Mouse (Mus musculus) intestine, embryonic 15.5 days (tissue): ENCODE data around the gene Nrcam. TPM values are rescaled to one million over a fixed set of nuclear protein-coding genes. Genes with fewer than 3 reads are reported as not detected.

Source experiments
- ATAC-seq: fragments of 200-750 bp; cut with Nextera tagmentation; 2 replicates; pipeline ENCODE4 v1.8.0; 2017; ENCODE audit warnings: moderate TSS enrichment, moderate library complexity
- H3K27ac ChIP-seq: fragments of 300-500 bp; sonication (generic); 2 replicates; pipeline ENCODE4 v1.5.1; 2015; ENCODE audit warnings: mild to moderate bottlenecking, inconsistent platforms
- H3K27me3 ChIP-seq: fragments of 300-500 bp; sonication (generic); replicated peaks from 2 replicates; pipeline ENCODE4 v1.6.1; 2015; ENCODE audit warnings: inconsistent platforms
- H3K36me3 ChIP-seq: fragments of 300-500 bp; sonication (generic); 2 replicates; pipeline ENCODE4 v1.6.1; 2015; ENCODE audit warnings: inconsistent platforms
- H3K4me1 ChIP-seq: fragments of 300-500 bp; sonication (generic); replicated peaks from 2 replicates; pipeline ENCODE4 v1.6.1; 2015; ENCODE audit warnings: inconsistent platforms
- H3K4me2 ChIP-seq: fragments of 300-500 bp; sonication (generic); replicated peaks from 2 replicates; pipeline ENCODE4 v1.6.1; 2015; ENCODE audit warnings: mild to moderate bottlenecking, inconsistent platforms
- H3K4me3 ChIP-seq: fragments of 300-500 bp; sonication (generic); replicated peaks from 2 replicates; pipeline ENCODE4 v1.5.1; 2015; ENCODE audit warnings: inconsistent platforms
- H3K9ac ChIP-seq: fragments of 300-500 bp; sonication (generic); 2 replicates; pipeline ENCODE4 v1.6.1; 2015; ENCODE audit warnings: inconsistent platforms
- H3K9me3 ChIP-seq: fragments of 300-500 bp; sonication (generic); 2 replicates; pipeline ENCODE4 v1.6.1; 2016; ENCODE audit warnings: inconsistent platforms
- WGBS: fragments of 180-500 bp; shearing (Covaris S2); methylation state at CpG from one replicate; pipeline ENCODE4 v1.1.7; 2015; 5-methylcytosine and 5-hydroxymethylcytosine counted together
- polyA plus RNA-seq: library from polyadenylated mRNA; unstranded; fragments of >200 nt; fragmentation: Nextera tagmentation; extraction: Ambion mirVana; gene quantifications from 2 replicates; pipeline ENCODE4 v1.2.1, GENCODE M21; 2015

The Nrcam gene
- polyA plus RNA-seq, 1 experiment from 2014 or later: 4.4 TPM

DNA sequence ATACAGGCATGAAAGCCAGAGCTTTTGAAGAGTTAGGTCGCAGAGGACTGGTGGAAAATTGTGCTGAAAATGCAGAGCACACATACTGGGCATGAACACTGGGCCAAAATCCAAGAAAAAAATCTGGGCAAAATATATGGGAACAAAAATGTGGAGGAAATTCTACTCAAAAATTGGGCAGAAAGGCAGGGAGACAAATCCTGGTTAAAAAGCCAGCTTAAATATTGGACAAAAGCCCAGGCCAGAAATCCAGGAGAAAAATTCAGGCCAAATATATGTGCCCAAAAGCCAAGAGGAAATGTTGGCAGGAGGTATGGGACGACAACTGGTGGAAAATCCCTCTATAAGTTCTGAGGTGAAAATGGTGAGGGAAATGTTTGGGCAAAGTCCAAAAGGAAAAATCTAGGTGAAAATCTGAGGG, 288.3 kb downstream of the Nrcam start:
- ATAC-seq: no peak
- no peaks in the 10 kb centered on the region for H3K4me1 ChIP-seq
- no peaks in the 10 kb centered on the region for H3K36me3 ChIP-seq
- no peak overlapping the region for H3K4me3 ChIP-seq
- H3K9me3 ChIP-seq: no peaks in the 10 kb centered on the region
- H3K4me2 ChIP-seq: no peak overlapping the region
- 80% methylated on average over 2 of the region's 2 CpGs for WGBS
- H3K27me3 ChIP-seq: no peaks in the 10 kb centered on the region
- no peak overlapping the region for H3K9ac ChIP-seq
- H3K27ac ChIP-seq: no peak overlapping the region

DNA sequence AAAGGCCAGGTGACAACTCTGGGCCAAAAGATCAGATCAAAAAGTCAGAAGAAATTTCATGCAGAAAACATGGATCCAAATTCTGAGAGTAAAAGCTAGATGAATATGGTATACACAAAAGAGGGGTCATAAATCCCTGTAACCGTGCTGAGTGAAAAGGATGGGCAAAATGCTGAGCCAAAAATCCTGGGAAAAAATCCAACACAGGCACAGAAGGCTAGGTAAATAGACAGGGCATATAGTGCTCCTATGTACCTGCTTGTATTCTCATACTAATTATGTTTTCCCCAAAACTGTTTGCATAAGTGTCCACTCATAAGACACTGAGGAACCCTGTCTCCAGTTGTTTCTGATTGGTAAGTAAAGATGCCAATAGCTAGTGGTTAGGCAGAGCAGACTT, 288.8 kb downstream of the Nrcam start:
- no peak overlapping the region for H3K27ac ChIP-seq
- WGBS: 77% methylated on average over 1 of the region's 1 CpGs
- H3K36me3 ChIP-seq: no peaks in the 10 kb centered on the region
- no peak overlapping the region for H3K9ac ChIP-seq
- no peak overlapping the region for H3K4me2 ChIP-seq
- no peak for ATAC-seq
- no peaks in the 10 kb centered on the region for H3K4me1 ChIP-seq
- no peaks in the 10 kb centered on the region for H3K9me3 ChIP-seq
- no peak overlapping the region for H3K4me3 ChIP-seq
- H3K27me3 ChIP-seq: no peaks in the 10 kb centered on the region

DNA sequence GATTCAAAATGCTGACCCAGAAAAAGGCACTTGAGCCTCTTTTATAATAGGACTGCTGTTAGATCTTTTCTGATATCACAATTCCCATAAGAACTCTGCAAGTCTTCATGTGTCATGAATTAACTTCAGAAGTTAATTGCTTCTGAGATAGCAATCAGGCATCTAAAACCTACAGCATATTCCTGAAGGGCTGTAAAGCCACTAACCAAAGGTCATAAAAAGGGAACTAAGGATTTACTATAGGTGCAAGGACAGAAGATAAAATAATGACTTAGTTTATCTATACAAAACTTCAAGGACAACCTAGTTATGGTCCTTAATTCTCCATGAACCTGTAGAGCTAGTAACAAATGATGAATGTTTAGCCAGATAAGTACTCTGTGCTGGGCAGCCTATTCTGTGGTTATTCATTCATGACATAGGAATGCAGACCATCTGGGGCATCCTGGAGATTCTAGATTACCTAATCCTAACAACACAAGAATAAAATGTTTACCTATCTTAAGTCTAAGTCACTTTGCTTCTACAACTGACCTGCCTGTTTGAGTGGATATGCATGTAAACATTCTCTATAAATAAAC, 310.7 kb downstream of the Nrcam start:
- Histone ChIP-seq H3K4me3 (no peak overlapping the region), H3K4me1 (no peaks in the 10 kb centered on the region), H3K4me2 (no peak overlapping the region), H3K9ac (no peak overlapping the region), H3K36me3 (no peaks in the 10 kb centered on the region), H3K27me3 (no peaks in the 10 kb centered on the region), H3K27ac (no peak overlapping the region), H3K9me3 (no peaks in the 10 kb centered on the region)
- ATAC-seq: peak; percentile 82

GRCm38 (mm10) chr12:44640579-44640978, 311.9 kb downstream of the Nrcam start:
- Histone ChIP-seq H3K4me1 (no peaks in the 10 kb centered on the region), H3K27ac (no peak overlapping the region), H3K36me3 (no peaks in the 10 kb centered on the region), H3K4me3 (no peak overlapping the region), H3K9me3 (no peaks in the 10 kb centered on the region), H3K4me2 (no peak overlapping the region), H3K27me3 (no peaks in the 10 kb centered on the region), H3K9ac (no peak overlapping the region)
- no peak for ATAC-seq
- 25% methylated on average over 1 of the region's 1 CpGs for WGBS

Other genes starting within 250 kb of the Nrcam start
- gene Dnajb9, start 118.6 kb upstream of the Nrcam start, polyA plus RNA-seq: 25.0 and 28.3 TPM in 2 replicates
- gene Pnpla8, start 107.5 kb upstream of the Nrcam start, polyA plus RNA-seq: 53.8 and 57.5 TPM in 2 replicates